In genomic region chr15:99284527-99285188, GRCm38 (mm10) we compare ENCODE assay signal across 8 mouse cellular contexts. TPM values are rescaled to one million over a fixed set of nuclear protein-coding genes. Genes with fewer than 3 reads are reported as not detected.
A peak's percentile ranks its signal among the peaks of the same experiment; 100 is the strongest.
DNase-seq lines count a peak whose midpoint lies in the region; ATAC-seq and TF ChIP-seq lines count a peak whose summit lies in the region.
"Had no signal": no experiment of that assay in that cellular context is flagged by ENCODE, and none has a peak within 500 bp of the region (broad histone marks: within the 10 kb centered on the region; RNA-seq: fewer than 3 reads in every experiment).

No protein-coding gene starts in this region.

- no peaks in the 10 kb centered on the region for H3K4me1 ChIP-seq in kidney, embryonic 14.5 days (ENCODE audit: control insufficient read depth, insufficient read depth, low read length)
- no peaks in the 10 kb centered on the region for H3K4me1 ChIP-seq in cerebellum, adult 2 months (ENCODE audit: control insufficient read depth, insufficient read depth, low read length)

- ATAC-seq in kidney, embryonic 14.5 days (ENCODE audit: low FRiP score, low TSS enrichment), result peak; percentile 59

- 31% methylated on average over 14 of the region's 14 CpGs for WGBS in kidney, embryonic 14.5 days
- whole genome bisulfite sequencing in cerebellum, adult 2 months, result 54% methylated on average over 14 of the region's 14 CpGs

- no peak overlapping the region for H3K9ac ChIP-seq in kidney, embryonic 14.5 days (ENCODE audit: low read depth, low read length)

- DNase-seq in ES-CJ7 (ENCODE audit: low read depth, low spot score), result peak; percentile 49
- DNase-seq in c-Kit-positive CD71-negative TER-119-negative erythroid progenitor cells, embryonic 14.5 days (ENCODE audit: low read depth), result peak; percentile 55
- peak; percentile 74 for DNase-seq in lung, postnatal 36 days
- no peak for DNase-seq in thymus, postnatal 0 days (ENCODE audit: low spot score)
- no peak for DNase-seq in cerebellum, adult 2 months
- no peak for DNase-seq in spleen, postnatal 4 days (ENCODE audit: low spot score in 2 of 2)

- no peak overlapping the region for H3K4me2 ChIP-seq in kidney, embryonic 14.5 days (replicated peaks; ENCODE audit: low read depth, low read length)

- H3K27ac ChIP-seq in kidney, embryonic 14.5 days (ENCODE audit: low read depth, low read length), result no peak overlapping the region
- H3K27ac ChIP-seq in cerebellum, adult 2 months (ENCODE audit: insufficient read depth, low read length), result no peak overlapping the region

- H3K4me3 ChIP-seq in kidney, embryonic 14.5 days (ENCODE audit: low read length), result no peak overlapping the region
- no peak overlapping the region for H3K4me3 ChIP-seq in cerebellum, adult 2 months (replicated peaks; ENCODE audit: insufficient read depth, low read depth, low read length)
- H3K4me3 ChIP-seq: erythroblast, embryonic 14.5 days had no signal

- no peaks in the 10 kb centered on the region for H3K9me3 ChIP-seq in kidney, embryonic 14.5 days (ENCODE audit: control insufficient read depth, low read length)

- TF ChIP-seq POLR2A in cerebellum, adult 2 months (IDR thresholded peaks at IDR 0.05; ENCODE audit: borderline replicate concordance, insufficient read depth, low read length), result no peak

- TF ChIP-seq CTCF in cerebellum, adult 2 months (IDR thresholded peaks at IDR 0.05; ENCODE audit: borderline replicate concordance, insufficient read depth, low read depth, low read length), result no peak

- no peaks in the 10 kb centered on the region for H3K27me3 ChIP-seq in kidney, embryonic 14.5 days (ENCODE audit: control insufficient read depth, insufficient read depth, low read length)
- H3K27me3 ChIP-seq in cerebellum, adult 2 months (ENCODE audit: control insufficient read depth, insufficient read depth, low read length), result no peaks in the 10 kb centered on the region

- H3K36me3 ChIP-seq in kidney, embryonic 14.5 days (ENCODE audit: control insufficient read depth, insufficient read depth, low read length), result no peaks in the 10 kb centered on the region

RNA-seq across cellular contexts. Expression of gene Prpf40b, which starts 10.2 kb away (rescaled TPM):
- 39.5 and 63.9 TPM in 2 replicates for polyA plus RNA-seq in kidney, embryonic 14.5 days (2014; fragmentation: Nextera tagmentation; extraction: Ambion mirVana)
- polyA plus RNA-seq in thymus, postnatal 0 days (2015; fragmentation: Nextera tagmentation; extraction: Ambion mirVana), result 13.0 and 14.0 TPM in 2 replicates
- 141 and 152 TPM in 2 replicates for polyA plus RNA-seq in cerebellum, adult 2 months (2012; rRNA removed)

RNA-seq across cellular contexts. Expression of gene Fam186b, which starts 11.0 kb away (rescaled TPM):
- polyA plus RNA-seq in kidney, embryonic 14.5 days (2014; fragmentation: Nextera tagmentation; extraction: Ambion mirVana), result 0.07 and 0.22 TPM in 2 replicates
- polyA plus RNA-seq in thymus, postnatal 0 days (2015; fragmentation: Nextera tagmentation; extraction: Ambion mirVana), result 0.05 and 0.08 TPM in 2 replicates
- 1.1 and 1.9 TPM in 2 replicates for polyA plus RNA-seq in cerebellum, adult 2 months (2012; rRNA removed)
- polyA plus RNA-seq: erythroblast, embryonic 14.5 days had no signal

RNA-seq across cellular contexts. Expression of gene Mcrs1, which starts 32.9 kb away (rescaled TPM):
- polyA plus RNA-seq in kidney, embryonic 14.5 days (2014; fragmentation: Nextera tagmentation; extraction: Ambion mirVana), result 180 and 182 TPM in 2 replicates
- polyA plus RNA-seq in thymus, postnatal 0 days (2015; fragmentation: Nextera tagmentation; extraction: Ambion mirVana), result 136 and 154 TPM in 2 replicates
- 84.9 and 94.4 TPM in 2 replicates for polyA plus RNA-seq in cerebellum, adult 2 months (2012; rRNA removed)

RNA-seq across cellular contexts. Expression of gene Kcnh3, which starts 60.0 kb away (rescaled TPM):
- polyA plus RNA-seq in kidney, embryonic 14.5 days (2014; fragmentation: Nextera tagmentation; extraction: Ambion mirVana), result 0.46 and 1.4 TPM in 2 replicates
- polyA plus RNA-seq in thymus, postnatal 0 days (2015; fragmentation: Nextera tagmentation; extraction: Ambion mirVana), result 20.0 and 20.8 TPM in 2 replicates
- 5.0 and 7.0 TPM in 2 replicates for polyA plus RNA-seq in cerebellum, adult 2 months (2012; rRNA removed)

Comparison
In these comparisons a context has a peak if more than half of its experiments do, and no peak if none do; other contexts are left out.
1. DNase-seq: peak in ES-CJ7 (single experiment), c-Kit-positive CD71-negative TER-119-negative erythroid progenitor cells, embryonic 14.5 days (single experiment) and lung, postnatal 36 days (single experiment); none in thymus, postnatal 0 days (single experiment), cerebellum, adult 2 months (0 of 2) and spleen, postnatal 4 days (0 of 2).